Mouse (Mus musculus) hindbrain, embryonic 14.5 days (tissue): Measurements from ENCODE around the gene Dhps. TPM values are rescaled to one million over a fixed set of nuclear protein-coding genes. Genes with fewer than 3 reads are reported as not detected.

Experiments
- ATAC-seq: fragments of 200-750 bp; cut with Nextera tagmentation; 2 replicates; pipeline ENCODE4 v1.8.0; 2017; ENCODE audit warnings: moderate number of reproducible peaks, mild to moderate bottlenecking, moderate TSS enrichment, moderate library complexity; ENCODE audit not compliant: low FRiP score
- DNase-seq: peaks from one replicate; pipeline ENCODE4 v3.0.0-alpha.2; 2015; ENCODE audit warnings: low spot score
- H3K27ac ChIP-seq: fragments of 300-500 bp; sonication (generic); 2 replicates; pipeline ENCODE4 v1.5.1; 2014; ENCODE audit warnings: mild to moderate bottlenecking, moderate library complexity
- H3K27me3 ChIP-seq: fragments of 300-500 bp; sonication (generic); 2 replicates; pipeline ENCODE4 v1.6.1; 2014; ENCODE audit warnings: mild to moderate bottlenecking, low read length, mixed read lengths; ENCODE audit not compliant: control insufficient read depth, insufficient read depth
- H3K36me3 ChIP-seq: fragments of 300-500 bp; sonication (generic); replicated peaks from 2 replicates; pipeline ENCODE4 v1.6.1; 2014; ENCODE audit not compliant: control insufficient read depth, insufficient read depth
- H3K4me1 ChIP-seq: fragments of 300-500 bp; sonication (generic); replicated peaks from 2 replicates; pipeline ENCODE4 v1.6.1; 2014; ENCODE audit warnings: antibody characterized with exemption, low read length, mixed read lengths; ENCODE audit not compliant: control insufficient read depth, insufficient read depth
- H3K4me2 ChIP-seq: fragments of 300-500 bp; sonication (generic); replicated peaks from 2 replicates; pipeline ENCODE4 v1.6.1; 2014; ENCODE audit warnings: mild to moderate bottlenecking, moderate library complexity
- H3K4me3 ChIP-seq: fragments of 300-500 bp; sonication (generic); replicated peaks from 2 replicates; pipeline ENCODE4 v1.5.1; 2014; ENCODE audit warnings: mild to moderate bottlenecking, low read length
- H3K9ac ChIP-seq: fragments of 300-500 bp; sonication (generic); 2 replicates; pipeline ENCODE4 v1.6.1; 2014
- H3K9me3 ChIP-seq: fragments of 300-500 bp; sonication (generic); 2 replicates; pipeline ENCODE4 v1.6.1; 2016; ENCODE audit warnings: low read length; ENCODE audit not compliant: control insufficient read depth
- WGBS: fragments of 180-500 bp; shearing (Covaris S2); extraction: QIAGEN DNeasy Blood & Tissue Kit; methylation state at CpG from one replicate; pipeline ENCODE4 v1.1.7; 2014; 5-methylcytosine and 5-hydroxymethylcytosine counted together
- polyA plus RNA-seq: library from polyadenylated mRNA; unstranded; fragments of >200 nt; fragmentation: Nextera tagmentation; extraction: Ambion mirVana; gene quantifications from 2 replicates; pipeline ENCODE4 v1.2.1, GENCODE M21; 2014

The Dhps gene
- polyA plus RNA-seq, 1 experiment from 2014 or later, result 113 TPM

DNA sequence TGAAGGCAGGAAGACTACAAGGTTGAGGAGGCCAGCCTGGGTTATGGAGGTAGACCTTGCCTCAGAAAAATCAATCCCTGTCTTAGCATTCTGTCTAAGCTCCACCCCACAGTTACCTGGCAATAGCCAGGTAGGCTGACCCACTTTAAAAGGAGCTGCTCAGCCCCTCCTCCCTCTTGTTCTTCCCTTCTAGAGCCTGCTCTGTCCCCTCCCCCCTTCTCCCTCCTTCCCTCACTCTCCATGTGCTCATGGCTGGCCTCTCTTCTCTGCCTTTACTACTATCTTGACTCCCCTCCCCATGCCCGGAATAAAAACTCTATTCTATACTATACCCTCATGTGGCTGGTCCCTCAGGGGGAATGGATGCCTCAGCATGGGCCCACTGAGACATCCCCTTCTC lies 37.7 kb upstream of the Dhps start:
- Histone ChIP-seq H3K4me3 (no peak overlapping the region), H3K27ac (no peak overlapping the region), H3K4me1 (peaks cover 25% of the 10 kb centered on the region), H3K9ac (no peak overlapping the region), H3K36me3 (peaks cover 38% of the 10 kb centered on the region), H3K27me3 (no peaks in the 10 kb centered on the region), H3K9me3 (no peaks in the 10 kb centered on the region), H3K4me2 (no peak overlapping the region)
- no peak for DNase-seq
- WGBS, result 63% methylated on average over 1 of the region's 1 CpGs
- no peak for ATAC-seq

GRCm38 (mm10) chr8:85034764-85035163 lies 36.8 kb upstream of the Dhps start:
- Histone ChIP-seq H3K4me1 (peaks cover 25% of the 10 kb centered on the region), H3K9me3 (no peaks in the 10 kb centered on the region), H3K36me3 (peaks cover 35% of the 10 kb centered on the region), H3K9ac (peak overlapping the region; percentile 86), H3K4me2 (peak overlapping the region; percentile 91), H3K27me3 (no peaks in the 10 kb centered on the region), H3K27ac (no peak overlapping the region), H3K4me3 (peak overlapping the region; percentile 73)
- DNase-seq, result peak; percentile 81
- ATAC-seq, result no peak
- WGBS, result 2% methylated on average over 13 of the region's 13 CpGs

GRCm38 (mm10) chr8:85035165-85035727 lies 36.3 kb upstream of the Dhps start:
- Histone ChIP-seq H3K27me3 (no peaks in the 10 kb centered on the region), H3K4me1 (peaks cover 25% of the 10 kb centered on the region), H3K9me3 (no peaks in the 10 kb centered on the region), H3K27ac (no peak overlapping the region), H3K4me2 (peak overlapping the region; percentile 91), H3K36me3 (peaks cover 32% of the 10 kb centered on the region), H3K9ac (peak overlapping the region; percentile 86), H3K4me3 (peak overlapping the region; percentile 73)
- ATAC-seq, result no peak
- WGBS, result 8% methylated on average over 12 of the region's 12 CpGs
- no peak for DNase-seq

GRCm38 (mm10) chr8:85035728-85036310 lies 35.7 kb upstream of the Dhps start:
- no peaks in the 10 kb centered on the region for H3K27me3 ChIP-seq
- peak overlapping the region; percentile 75; the same call in 1 of the 2 replicates for H3K27ac ChIP-seq
- peaks cover 32% of the 10 kb centered on the region for H3K36me3 ChIP-seq
- peak overlapping the region; percentile 73 for H3K4me3 ChIP-seq
- H3K4me1 ChIP-seq, result peaks cover 25% of the 10 kb centered on the region
- H3K9ac ChIP-seq, result peak overlapping the region; percentile 86
- peak overlapping the region; percentile 91 for H3K4me2 ChIP-seq
- ATAC-seq (no peak), DNase-seq (peak; percentile 30)
- H3K9me3 ChIP-seq, result no peaks in the 10 kb centered on the region
- under 1% methylated on average over 15 of the region's 15 CpGs for WGBS

GRCm38 (mm10) chr8:85036381-85036717 lies 35.2 kb upstream of the Dhps start:
- Histone ChIP-seq H3K27me3 (no peaks in the 10 kb centered on the region), H3K4me1 (peaks cover 25% of the 10 kb centered on the region), H3K4me3 (peak overlapping the region; percentile 73), H3K27ac (peak overlapping the region; percentile 75), H3K9me3 (no peaks in the 10 kb centered on the region), H3K4me2 (peak overlapping the region; percentile 91), H3K9ac (peak overlapping the region; percentile 86), H3K36me3 (peaks cover 32% of the 10 kb centered on the region)
- ATAC-seq (peak; percentile 44), DNase-seq (no peak)
- under 1% methylated on average over 9 of the region's 9 CpGs for WGBS

DNA sequence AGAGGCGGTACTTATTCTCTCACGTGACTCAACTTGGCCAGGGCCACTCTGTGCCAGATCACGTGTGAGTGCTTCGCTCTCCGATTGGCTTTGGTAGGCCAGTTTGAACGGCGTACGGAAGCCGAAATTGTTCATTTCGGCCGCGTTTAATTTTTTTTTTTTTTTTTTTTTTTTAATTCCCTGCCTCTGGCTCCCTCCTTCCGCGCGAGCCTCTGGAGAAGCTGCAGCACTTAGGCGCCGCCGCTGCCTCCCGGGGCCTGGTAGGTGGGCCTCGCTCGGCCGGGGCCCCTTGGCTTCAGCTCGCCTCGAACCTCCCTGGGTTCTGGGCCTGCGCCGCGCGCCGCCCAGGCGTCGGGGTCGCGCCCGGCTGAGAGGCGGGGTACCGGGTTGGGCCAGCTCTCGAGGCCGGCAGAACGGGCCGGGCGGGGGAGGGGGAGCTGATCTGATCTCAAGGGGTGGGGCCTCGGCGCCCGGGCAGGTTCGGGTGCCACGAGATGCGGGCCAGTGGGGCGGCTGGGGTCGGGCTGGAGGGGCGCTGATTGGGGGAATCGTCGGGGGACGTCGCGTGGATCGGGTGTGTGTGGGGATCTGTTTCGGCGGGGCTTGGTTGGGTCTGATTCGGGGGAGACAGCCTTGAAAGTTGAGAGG lies 34.7 kb upstream of the Dhps start, which contains the start of gene Tnpo2:
Gene Tnpo2 (plus strand): TSS at position 198 of the 648 bp plus-strand sequence.
- ATAC-seq, result peak; percentile 92
- Histone ChIP-seq H3K27me3 (no peaks in the 10 kb centered on the region), H3K4me2 (peak within 1 kb of the TSS; percentile 91), H3K27ac (peak within 1 kb of the TSS; percentile 97), H3K9ac (peak within 1 kb of the TSS; percentile 86), H3K4me1 (peaks cover 25% of the 10 kb centered on the region), H3K4me3 (peak within 1 kb of the TSS; percentile 73), H3K9me3 (no peaks in the 10 kb centered on the region), H3K36me3 (peaks cover 31% of the 10 kb centered on the region)
- under 1% methylated on average over 53 of the region's 59 CpGs for WGBS
- DNase-seq, result peak; percentile 95

- WGBS, result under 1% methylated on average over 14 of the region's 14 CpGs
- Histone ChIP-seq H3K27me3 (no peaks in the 10 kb centered on the region), H3K9me3 (no peaks in the 10 kb centered on the region), H3K27ac (peak overlapping the region; percentile 97), H3K4me1 (peaks cover 25% of the 10 kb centered on the region), H3K4me2 (peak overlapping the region; percentile 91), H3K9ac (peak overlapping the region; percentile 86), H3K36me3 (peaks cover 26% of the 10 kb centered on the region), H3K4me3 (peak overlapping the region; percentile 73)
- DNase-seq (peak; percentile 39), ATAC-seq (peak; percentile 62)
Observed at GRCm38 (mm10) chr8:85037366-85037680, 34.2 kb upstream of the Dhps start.

DNA sequence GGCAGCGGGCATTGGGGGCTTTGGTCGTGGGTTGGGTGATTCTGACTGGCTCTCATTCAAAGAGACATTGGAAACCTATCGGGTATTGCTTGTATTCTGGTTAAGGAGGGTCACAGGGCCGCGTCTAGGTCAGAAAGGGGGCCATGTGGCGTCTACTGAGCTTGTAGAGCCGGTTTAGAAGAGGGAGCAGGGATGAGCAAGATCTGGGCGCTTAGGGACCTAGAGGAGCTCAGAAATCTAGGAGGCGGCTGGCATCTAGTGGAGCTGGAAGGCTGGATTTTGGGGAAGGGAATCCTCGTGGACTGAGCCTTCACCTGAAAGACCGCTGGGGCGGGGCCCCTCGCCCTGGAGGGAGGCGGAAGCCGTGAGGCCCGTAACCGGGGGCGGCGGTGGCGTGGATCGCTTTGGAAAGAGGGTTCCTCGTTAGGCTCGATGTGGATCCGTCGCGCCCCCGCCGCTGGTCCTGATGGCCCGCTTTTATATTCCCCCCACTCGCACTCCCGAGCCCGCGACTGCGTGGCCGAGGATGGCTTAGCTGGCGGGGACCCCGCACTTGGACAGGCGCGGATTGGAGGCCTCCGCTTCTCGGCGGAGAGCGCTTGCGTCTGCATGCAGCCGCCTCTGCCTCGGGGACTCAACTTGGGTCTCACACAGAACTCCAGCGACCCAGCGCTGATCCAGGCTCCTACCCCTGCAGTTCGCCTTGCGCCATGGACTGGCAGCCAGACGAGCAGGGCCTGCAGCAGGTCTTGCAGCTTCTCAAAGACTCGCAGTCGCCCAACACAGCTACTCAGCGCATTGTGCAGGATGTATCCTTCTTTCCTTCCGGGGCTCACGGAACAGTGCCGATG lies 33.7 kb upstream of the Dhps start:
- Histone ChIP-seq H3K36me3 (peaks cover 23% of the 10 kb centered on the region), H3K4me1 (peaks cover 25% of the 10 kb centered on the region), H3K4me3 (peak overlapping the region; percentile 73), H3K27me3 (no peaks in the 10 kb centered on the region), H3K9me3 (no peaks in the 10 kb centered on the region), H3K9ac (peak overlapping the region; percentile 86), H3K4me2 (peak overlapping the region; percentile 91), H3K27ac (peak overlapping the region; percentile 97)
- under 1% methylated on average over 57 of the region's 57 CpGs for WGBS
- DNase-seq (peak; percentile 34), ATAC-seq (peak; percentile 3; the same call in 1 of the 2 replicates)

- DNase-seq (no peak), ATAC-seq (no peak)
- H3K9me3 ChIP-seq, result no peaks in the 10 kb centered on the region
- no peak overlapping the region for H3K27ac ChIP-seq
- no peak overlapping the region for H3K4me2 ChIP-seq
- H3K4me3 ChIP-seq, result no peak overlapping the region
- H3K4me1 ChIP-seq, result peaks cover 7% of the 10 kb centered on the region
- H3K36me3 ChIP-seq, result peaks cover 76% of the 10 kb centered on the region
- 94% methylated on average over 6 of the region's 6 CpGs for WGBS
- H3K27me3 ChIP-seq, result no peaks in the 10 kb centered on the region
- H3K9ac ChIP-seq, result no peak overlapping the region
Observed at GRCm38 (mm10) chr8:85043619-85044018, 27.9 kb upstream of the Dhps start.
